Mouse (Mus musculus) MEL (cell line): ENCODE data around the gene Kcng4. TPM values are rescaled to one million over a fixed set of nuclear protein-coding genes. Genes with fewer than 3 reads are reported as not detected.

ENCODE experiments used
- DNase-seq: peaks from one replicate; pipeline ENCODE4 v3.0.0; 2011; ENCODE audit warnings: low read depth, low spot score
- H3K27ac ChIP-seq: 2 replicates; pipeline ENCODE4 v1.5.1; 2012; ENCODE audit warnings: low read depth, mild to moderate bottlenecking, control low read depth, low read length, moderate library complexity; ENCODE audit not compliant: control insufficient read depth
- H3K27me3 ChIP-seq, 2 experiments: fragments of 150-350 bp in 1 of 2; sonication (generic) in 1 of 2; 2 replicates each; pipeline ENCODE4 v1.6.1; 2012; ENCODE audit warnings: low read length in 2 of 2, mild to moderate bottlenecking in 2 of 2, improper control_type of control experiment in 1 of 2, moderate library complexity in 1 of 2; ENCODE audit not compliant: insufficient read depth in 2 of 2, control insufficient read depth in 1 of 2
- H3K36me3 ChIP-seq, 2 experiments: 2 replicates each; pipeline ENCODE4 v1.6.1; 2012 to 2014; ENCODE audit warnings: low read length in 2 of 2, improper control_type of control experiment in 1 of 2, inconsistent platforms in 1 of 2, mild to moderate bottlenecking in 1 of 2; ENCODE audit not compliant: insufficient read depth in 2 of 2, control insufficient read depth in 1 of 2
- H3K4me1 ChIP-seq, 2 experiments: fragments of 150-350 bp in 1 of 2; sonication (generic) in 1 of 2; 2 replicates each; pipeline ENCODE4 v1.6.1; 2012; ENCODE audit warnings: low read length in 2 of 2, improper control_type of control experiment in 1 of 2, mild to moderate bottlenecking in 1 of 2; ENCODE audit not compliant: insufficient read depth in 2 of 2, control insufficient read depth in 1 of 2
- H3K4me3 ChIP-seq, 2 experiments: fragments of 150-350 bp in 1 of 2; sonication (generic) in 1 of 2; 2 replicates each; pipeline ENCODE4 v1.5.1; 2012; ENCODE audit warnings: low read depth in 2 of 2, low read length in 2 of 2, mild to moderate bottlenecking in 2 of 2, moderate library complexity in 2 of 2, control low read depth in 1 of 2, improper control_type of control experiment in 1 of 2; ENCODE audit not compliant: control insufficient read depth in 1 of 2, insufficient read depth in 1 of 2
- H3K79me2 ChIP-seq: 2 replicates; pipeline ENCODE4 v1.6.1; 2012; ENCODE audit warnings: mild to moderate bottlenecking, low read length, moderate library complexity; ENCODE audit not compliant: control insufficient read depth, poor library complexity, insufficient read depth
- H3K9ac ChIP-seq: 2 replicates; pipeline ENCODE4 v1.6.1; 2012; ENCODE audit warnings: low read depth, mild to moderate bottlenecking, control low read depth, low read length, moderate library complexity; ENCODE audit not compliant: control insufficient read depth, poor library complexity, severe bottlenecking
- H3K9me3 ChIP-seq: fragments of 150-350 bp; sonication (generic); replicated peaks from 2 replicates; pipeline ENCODE4 v1.6.1; 2012; ENCODE audit warnings: mild to moderate bottlenecking, low read length, improper control_type of control experiment, moderate library complexity; ENCODE audit not compliant: insufficient read depth
- CTCF ChIP-seq, 3 experiments: IDR thresholded peaks in 2 of 3; conservative IDR thresholded peaks in 1 of 3; 2 replicates each; pipeline ENCODE4 v1.5.1; 2011 to 2012; ENCODE audit warnings: low read length in 3 of 3, low read depth in 2 of 3, mild to moderate bottlenecking in 2 of 3, improper control_type of control experiment in 1 of 3, inconsistent platforms in 1 of 3, mixed read lengths in 1 of 3, moderate library complexity in 1 of 3; ENCODE audit not compliant: control insufficient read depth in 1 of 3, insufficient read depth in 1 of 3, poor library complexity in 1 of 3, severe bottlenecking in 1 of 3
- ELF1 ChIP-seq: IDR thresholded peaks from 2 replicates; pipeline ENCODE4 v1.6.1; 2014; ENCODE audit warnings: low read depth, mild to moderate bottlenecking, inconsistent platforms, low read length, improper control_type of control experiment, moderate library complexity
- EP300 ChIP-seq, 2 experiments: IDR thresholded peaks; 2 replicates each; pipeline ENCODE4 v1.6.1; 2011; ENCODE audit warnings: improper control_type of control experiment in 2 of 2, low read length in 2 of 2, low read depth in 1 of 2, mild to moderate bottlenecking in 1 of 2
- HCFC1 ChIP-seq: IDR thresholded peaks from 2 replicates; pipeline ENCODE4 v1.6.1; 2012; ENCODE audit warnings: low read depth, mild to moderate bottlenecking, inconsistent platforms, low read length, improper control_type of control experiment, moderate library complexity
- JUND ChIP-seq: IDR thresholded peaks from 2 replicates; pipeline ENCODE4 v1.6.1; 2011; ENCODE audit warnings: low read depth, mild to moderate bottlenecking, improper control_type of control experiment, low read length
- MAZ ChIP-seq: IDR thresholded peaks from 2 replicates; pipeline ENCODE4 v1.6.1; 2012; ENCODE audit warnings: low read depth, mild to moderate bottlenecking, inconsistent platforms, low read length, improper control_type of control experiment
- MYB ChIP-seq: IDR thresholded peaks from 2 replicates; pipeline ENCODE4 v1.6.1; 2011; ENCODE audit warnings: mild to moderate bottlenecking, low read depth, low read length, improper control_type of control experiment
- POLR2A ChIP-seq, 2 experiments: IDR thresholded peaks; 2 replicates each; pipeline ENCODE4 v1.6.1; 2011 to 2012; ENCODE audit warnings: low read length in 2 of 2, mild to moderate bottlenecking in 2 of 2, control low read depth in 1 of 2, improper control_type of control experiment in 1 of 2, low read depth in 1 of 2, moderate library complexity in 1 of 2; ENCODE audit not compliant: control insufficient read depth in 1 of 2, insufficient read depth in 1 of 2, poor library complexity in 1 of 2
- POLR2AphosphoS2 ChIP-seq: IDR thresholded peaks from 2 replicates; pipeline ENCODE4 v1.6.1; 2011; ENCODE audit warnings: low read length, improper control_type of control experiment
- RAD21 ChIP-seq: IDR thresholded peaks from 2 replicates; pipeline ENCODE4 v1.6.1; 2011; ENCODE audit warnings: mild to moderate bottlenecking, low read depth, low read length, improper control_type of control experiment
- SIN3A ChIP-seq: IDR thresholded peaks from 2 replicates; pipeline ENCODE4 v1.6.1; 2012; ENCODE audit warnings: low read length, improper control_type of control experiment, inconsistent platforms
- SMC3 ChIP-seq: IDR thresholded peaks from 2 replicates; pipeline ENCODE4 v1.6.1; 2011; ENCODE audit warnings: low read depth, low read length, improper control_type of control experiment
- TAL1 ChIP-seq: IDR thresholded peaks from 2 replicates; pipeline ENCODE4 v1.6.1; 2012; ENCODE audit warnings: mild to moderate bottlenecking, inconsistent platforms, low read length, moderate library complexity, mixed read lengths
- USF1 ChIP-seq: IDR thresholded peaks from 2 replicates; pipeline ENCODE4 v1.6.1; 2014; ENCODE audit warnings: low read depth, mild to moderate bottlenecking, inconsistent platforms, low read length, improper control_type of control experiment, moderate library complexity
- USF2 ChIP-seq, 2 experiments: IDR thresholded peaks; 2 replicates each; pipeline ENCODE4 v1.6.1; 2011 to 2012; ENCODE audit warnings: improper control_type of control experiment in 2 of 2, low read length in 2 of 2, borderline replicate concordance in 1 of 2, inconsistent platforms in 1 of 2, low read depth in 1 of 2, mild to moderate bottlenecking in 1 of 2; ENCODE audit not compliant: insufficient read depth in 1 of 2
- polyA plus RNA-seq, 2 experiments: library from polyadenylated mRNA; stranded (reverse) in 1 of 2; unstranded in 1 of 2; fragments of >175 nt in 1 of 2; fragments of >200 nt in 1 of 2; gene quantifications; 2 replicates each; pipeline versions ENCODE4 v1.2.1 to v1.2.4; 2012; ENCODE audit warnings: low replicate concordance in 2 of 2, low read depth in 1 of 2; ENCODE audit not compliant: insufficient read length in 2 of 2, insufficient read depth in 1 of 2, missing spikeins in 1 of 2
- total RNA-seq: library from RNA; depleted of rRNA; stranded (reverse); fragments of 300-350 nt; gene quantifications from 2 replicates; pipeline ENCODE4 v1.2.3, GENCODE M21; 2012

Kcng4 gene
- total and polyA plus RNA-seq, 3 experiments = not detected

GRCm38 (mm10) chr8:119656709-119657464, 21.4 kb upstream of the Kcng4 start:
- peak; percentile 40 for DNase-seq

DNA sequence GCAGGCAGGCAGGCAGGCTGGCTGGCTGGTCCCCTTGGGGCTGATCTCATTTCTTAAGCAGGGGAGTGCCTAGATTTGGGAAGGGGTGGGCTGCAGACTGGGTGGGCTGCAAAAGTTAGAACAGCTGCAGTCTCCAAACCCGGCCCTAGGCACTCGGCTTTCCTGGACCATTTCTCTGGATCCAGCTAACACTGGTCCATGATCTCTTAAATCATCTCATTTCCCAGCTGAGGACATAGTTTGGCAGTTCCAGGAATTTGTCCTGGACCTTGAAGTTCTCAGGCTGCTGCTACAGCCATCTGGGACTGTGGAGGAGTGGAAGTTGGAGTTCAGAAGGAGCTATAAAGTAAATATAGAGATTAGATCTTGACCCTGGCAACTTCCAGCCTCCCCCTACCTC, 15.8 kb upstream of the Kcng4 start:
- no peak overlapping the region for H3K9ac ChIP-seq
- no peaks in the 10 kb centered on the region for H3K9me3 ChIP-seq
- no peaks in the 10 kb centered on the region for H3K79me2 ChIP-seq
- H3K4me1 ChIP-seq = no peaks in the 10 kb centered on the region
- H3K27me3 ChIP-seq = no peaks in the 10 kb centered on the region
- no peak for DNase-seq
- no peak overlapping the region for H3K27ac ChIP-seq
- no peaks in the 10 kb centered on the region for H3K36me3 ChIP-seq
- H3K4me3 ChIP-seq = no peak overlapping the region
- TF ChIP-seq TAL1 (no peak), HCFC1 (no peak), SMC3 (no peak), RAD21 (no peak), MYB (no peak), POLR2A (IDR thresholded peaks at IDR 0.05; ENCODE audit: control insufficient read depth in 1 of 2, insufficient read depth in 1 of 2, low read depth in 1 of 2, low read length in 2 of 2, poor library complexity in 1 of 2) (no peak), SIN3A (no peak), EP300 (IDR thresholded peaks at IDR 0.05; ENCODE audit: low read depth in 1 of 2, low read length in 2 of 2) (no peak), USF1 (no peak), ELF1 (no peak)

More at GRCm38 (mm10) chr8:119656709-119657464, 21.4 kb upstream of the Kcng4 start:
- no peaks in the 10 kb centered on the region for H3K4me1 ChIP-seq
- H3K27ac ChIP-seq = no peak overlapping the region
- H3K9me3 ChIP-seq = no peaks in the 10 kb centered on the region
- H3K4me3 ChIP-seq = no peak overlapping the region
- no peaks in the 10 kb centered on the region for H3K27me3 ChIP-seq
- no peaks in the 10 kb centered on the region for H3K79me2 ChIP-seq
- no peak for TF ChIP-seq MAZ
- no peak for TF ChIP-seq JUND
- TF ChIP-seq RAD21 = peak; percentile 23
- peak; percentile 46 to 50 (median 50) for TF ChIP-seq CTCF (IDR thresholded peaks at IDR 0.05 in 2 of 3, conservative IDR thresholded peaks at IDR 0.05 in 1 of 3; ENCODE audit: control insufficient read depth in 1 of 3, insufficient read depth in 1 of 3, low read depth in 2 of 3, low read length in 3 of 3, poor library complexity in 1 of 3, severe bottlenecking in 1 of 3)
- TF ChIP-seq POLR2AphosphoS2 = no peak
- TF ChIP-seq USF2 (IDR thresholded peaks at IDR 0.05; ENCODE audit: borderline replicate concordance in 1 of 2, insufficient read depth in 1 of 2, low read depth in 1 of 2, low read length in 2 of 2) = no peak
- 0 out of 2 replicates have a peak, but pooled peaks have one; percentile 6 for TF ChIP-seq USF1
- peak; percentile 39 for TF ChIP-seq SMC3
- H3K36me3 ChIP-seq = no peaks in the 10 kb centered on the region
- H3K9ac ChIP-seq = no peak overlapping the region
